Mouse (Mus musculus) hindbrain, embryonic 15.5 days (tissue): ENCODE data around the gene Prkch. TPM values are rescaled to one million over a fixed set of nuclear protein-coding genes. Genes with fewer than 3 reads are reported as not detected.

Source experiments
- ATAC-seq: fragments of 200-750 bp; cut with Nextera tagmentation; 2 replicates; pipeline ENCODE4 v1.8.0; 2017; ENCODE audit warnings: low read depth, moderate number of reproducible peaks, moderate TSS enrichment; ENCODE audit not compliant: low FRiP score
- H3K27ac ChIP-seq: fragments of 300-500 bp; sonication (generic); replicated peaks from 2 replicates; pipeline ENCODE4 v1.5.1; 2015; ENCODE audit warnings: mild to moderate bottlenecking, inconsistent platforms
- H3K27me3 ChIP-seq: fragments of 300-500 bp; sonication (generic); 2 replicates; pipeline ENCODE4 v1.6.1; 2015; ENCODE audit warnings: control low read depth, inconsistent platforms
- H3K36me3 ChIP-seq: fragments of 300-500 bp; sonication (generic); 2 replicates; pipeline ENCODE4 v1.6.1; 2015; ENCODE audit warnings: control low read depth, inconsistent platforms
- H3K4me1 ChIP-seq: fragments of 300-500 bp; sonication (generic); replicated peaks from 2 replicates; pipeline ENCODE4 v1.6.1; 2015; ENCODE audit warnings: control low read depth, inconsistent platforms
- H3K4me2 ChIP-seq: fragments of 300-500 bp; sonication (generic); 2 replicates; pipeline ENCODE4 v1.6.1; 2015; ENCODE audit warnings: moderate library complexity, mild to moderate bottlenecking, inconsistent platforms
- H3K4me3 ChIP-seq: fragments of 300-500 bp; sonication (generic); 2 replicates; pipeline ENCODE4 v1.5.1; 2015; ENCODE audit warnings: mild to moderate bottlenecking, inconsistent platforms
- H3K9ac ChIP-seq: fragments of 300-500 bp; sonication (generic); 2 replicates; pipeline ENCODE4 v1.6.1; 2015; ENCODE audit warnings: inconsistent platforms
- H3K9me3 ChIP-seq: fragments of 300-500 bp; sonication (generic); 2 replicates; pipeline ENCODE4 v1.6.1; 2016; ENCODE audit warnings: control low read depth, inconsistent platforms
- WGBS: fragments of 180-500 bp; shearing (Covaris S2); methylation state at CpG from one replicate; pipeline ENCODE4 v1.1.7; 2015; 5-methylcytosine and 5-hydroxymethylcytosine counted together
- polyA plus RNA-seq: library from polyadenylated mRNA; unstranded; fragments of >200 nt; fragmentation: Nextera tagmentation; extraction: Ambion mirVana; gene quantifications from 2 replicates; pipeline ENCODE4 v1.2.1, GENCODE M21; 2015

Gene Prkch
- polyA plus RNA-seq, 1 experiment from 2014 or later: 8.6 TPM

DNA sequence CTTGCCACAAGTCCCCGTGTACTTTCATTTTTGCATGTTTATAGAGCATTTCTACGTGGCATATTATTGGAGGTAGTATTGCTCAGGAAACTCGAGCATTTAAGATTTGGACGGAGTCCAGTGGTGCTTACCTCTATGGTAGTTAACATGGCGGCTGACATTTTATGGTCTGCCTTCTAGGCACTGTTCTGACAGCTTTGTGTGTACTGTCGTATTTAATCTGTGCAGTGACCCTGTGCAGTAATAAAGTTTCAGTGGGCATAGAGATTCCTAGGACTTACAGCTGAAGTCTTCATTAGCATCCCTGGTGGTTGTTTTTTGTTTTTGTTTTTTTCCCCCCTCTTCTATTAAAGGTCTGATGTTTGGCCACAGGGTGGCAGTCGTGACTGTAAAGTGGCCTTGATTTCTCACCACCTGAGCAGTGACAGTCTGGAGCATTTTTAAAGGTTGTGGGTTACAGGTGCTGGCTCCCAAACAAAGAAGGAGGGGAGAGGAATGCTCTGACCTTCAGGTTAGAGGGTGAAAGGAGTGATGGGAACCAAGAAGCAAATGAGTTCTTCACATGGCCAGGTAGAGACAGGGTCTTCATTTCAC lies 120.6 kb downstream of the Prkch start:
- H3K9me3 ChIP-seq: no peaks in the 10 kb centered on the region
- H3K4me2 ChIP-seq: no peak overlapping the region
- ATAC-seq: peak; percentile 52; the same call in 1 of the 2 replicates
- no peak overlapping the region for H3K4me3 ChIP-seq
- no peak overlapping the region for H3K27ac ChIP-seq
- no peak overlapping the region for H3K9ac ChIP-seq
- H3K36me3 ChIP-seq: no peaks in the 10 kb centered on the region
- H3K27me3 ChIP-seq: no peaks in the 10 kb centered on the region; the same call in 1 of the 2 replicates
- 47% methylated on average over 7 of the region's 7 CpGs for WGBS
- H3K4me1 ChIP-seq: peaks cover 6% of the 10 kb centered on the region

- no peak overlapping the region for H3K9ac ChIP-seq
- ATAC-seq: no peak
- H3K27ac ChIP-seq: no peak overlapping the region
- 46% methylated on average over 5 of the region's 5 CpGs for WGBS
- no peak overlapping the region for H3K4me2 ChIP-seq
- no peaks in the 10 kb centered on the region for H3K9me3 ChIP-seq
- no peak overlapping the region for H3K4me3 ChIP-seq
- H3K36me3 ChIP-seq: no peaks in the 10 kb centered on the region
- no peaks in the 10 kb centered on the region; the same call in 1 of the 2 replicates for H3K27me3 ChIP-seq
- H3K4me1 ChIP-seq: no peaks in the 10 kb centered on the region
Observed at GRCm38 (mm10) chr12:73708498-73708897, 123.9 kb downstream of the Prkch start.

DNA sequence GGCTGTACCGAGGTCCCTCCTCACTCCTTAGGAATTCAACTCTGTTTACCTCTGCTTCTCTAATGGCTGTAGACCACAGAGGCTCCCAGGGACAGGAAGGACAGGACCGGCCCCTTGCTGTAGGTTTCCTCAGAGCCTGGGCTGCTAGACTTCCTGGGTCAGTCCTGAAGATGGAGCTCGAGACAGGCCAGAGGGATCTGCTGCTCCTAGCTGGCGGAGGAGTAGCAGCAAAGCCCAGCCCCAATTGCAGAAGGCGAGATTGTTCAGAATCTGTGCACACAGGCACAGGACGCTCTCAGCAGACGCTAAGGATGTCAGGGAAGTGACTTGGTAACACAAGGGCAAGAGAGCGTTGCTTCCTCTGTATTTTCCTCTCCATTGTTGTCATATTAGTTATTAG lies 124.3 kb downstream of the Prkch start:
- no peaks in the 10 kb centered on the region for H3K4me1 ChIP-seq
- H3K27ac ChIP-seq: no peak overlapping the region
- no peaks in the 10 kb centered on the region for H3K36me3 ChIP-seq
- no peaks in the 10 kb centered on the region; the same call in 1 of the 2 replicates for H3K27me3 ChIP-seq
- H3K9me3 ChIP-seq: no peaks in the 10 kb centered on the region
- ATAC-seq: peak; percentile 75
- H3K9ac ChIP-seq: no peak overlapping the region
- WGBS: 31% methylated on average over 8 of the region's 8 CpGs
- no peak overlapping the region for H3K4me3 ChIP-seq
- H3K4me2 ChIP-seq: no peak overlapping the region

GRCm38 (mm10) chr12:73710846-73711245 lies 126.2 kb downstream of the Prkch start:
- H3K4me1 ChIP-seq: 0 out of 2 replicates have a peak, but pooled peaks cover 2% of the 10 kb centered on the region
- H3K9ac ChIP-seq: no peak overlapping the region
- H3K9me3 ChIP-seq: no peaks in the 10 kb centered on the region
- H3K27me3 ChIP-seq: no peaks in the 10 kb centered on the region; the same call in 1 of the 2 replicates
- no peak overlapping the region for H3K4me2 ChIP-seq
- WGBS: 89% methylated on average over 5 of the region's 5 CpGs
- H3K36me3 ChIP-seq: no peaks in the 10 kb centered on the region
- no peak overlapping the region for H3K4me3 ChIP-seq
- no peak overlapping the region for H3K27ac ChIP-seq
- no peak for ATAC-seq

DNA sequence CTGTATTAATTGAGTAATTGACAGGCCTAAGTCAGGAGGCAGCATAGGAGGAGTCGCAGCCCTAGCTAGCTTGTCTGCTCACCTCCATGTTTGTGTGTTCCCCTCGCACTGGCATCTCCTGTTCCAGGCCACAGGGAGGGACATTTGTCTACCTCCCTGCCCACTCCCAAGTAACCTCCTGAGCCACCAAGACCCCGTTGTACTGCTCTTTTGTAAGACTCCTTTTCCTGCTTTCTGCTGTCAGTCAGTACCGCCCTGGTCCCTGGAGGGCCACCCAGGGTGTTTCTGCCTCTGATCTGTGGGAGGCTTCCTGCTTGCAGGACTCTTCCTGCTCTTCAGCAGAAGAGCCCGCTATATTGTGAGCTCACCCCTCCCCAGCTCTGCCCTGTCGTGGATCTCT lies 127.5 kb downstream of the Prkch start:
- no peak overlapping the region for H3K4me2 ChIP-seq
- H3K27ac ChIP-seq: no peak overlapping the region
- no peaks in the 10 kb centered on the region; the same call in 1 of the 2 replicates for H3K27me3 ChIP-seq
- 41% methylated on average over 6 of the region's 6 CpGs for WGBS
- no peak for ATAC-seq
- H3K9me3 ChIP-seq: no peaks in the 10 kb centered on the region
- H3K4me1 ChIP-seq: 0 out of 2 replicates have a peak, but pooled peaks cover 4% of the 10 kb centered on the region
- no peak overlapping the region for H3K4me3 ChIP-seq
- no peaks in the 10 kb centered on the region for H3K36me3 ChIP-seq
- no peak overlapping the region for H3K9ac ChIP-seq

DNA sequence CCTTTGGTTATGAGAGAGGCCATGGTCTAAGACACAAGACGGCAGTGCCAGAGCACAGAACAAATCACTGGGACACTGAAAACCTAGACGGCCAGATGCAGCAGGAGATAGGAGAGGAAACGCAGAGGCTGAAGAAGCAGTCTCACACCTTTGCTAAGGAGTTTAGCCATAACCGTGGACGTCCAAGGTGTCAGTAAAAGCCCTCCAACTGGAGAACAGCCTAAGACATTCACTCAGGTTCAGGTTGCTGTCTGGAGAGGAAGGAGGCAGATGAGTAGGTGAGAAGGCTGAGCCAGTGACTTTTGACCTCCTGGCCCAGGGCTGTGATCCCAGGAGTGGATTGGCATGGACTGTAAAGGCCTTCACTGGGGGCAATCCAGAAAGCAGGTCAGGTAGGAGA lies 130.0 kb downstream of the Prkch start:
- Histone ChIP-seq H3K4me3 (no peak overlapping the region), H3K36me3 (no peaks in the 10 kb centered on the region), H3K4me1 (0 out of 2 replicates have a peak, but pooled peaks cover 4% of the 10 kb centered on the region), H3K27ac (no peak overlapping the region), H3K9me3 (no peaks in the 10 kb centered on the region), H3K27me3 (no peaks in the 10 kb centered on the region), H3K9ac (no peak overlapping the region), H3K4me2 (no peak overlapping the region)
- no peak for ATAC-seq
- WGBS: 96% methylated on average over 5 of the region's 5 CpGs

DNA sequence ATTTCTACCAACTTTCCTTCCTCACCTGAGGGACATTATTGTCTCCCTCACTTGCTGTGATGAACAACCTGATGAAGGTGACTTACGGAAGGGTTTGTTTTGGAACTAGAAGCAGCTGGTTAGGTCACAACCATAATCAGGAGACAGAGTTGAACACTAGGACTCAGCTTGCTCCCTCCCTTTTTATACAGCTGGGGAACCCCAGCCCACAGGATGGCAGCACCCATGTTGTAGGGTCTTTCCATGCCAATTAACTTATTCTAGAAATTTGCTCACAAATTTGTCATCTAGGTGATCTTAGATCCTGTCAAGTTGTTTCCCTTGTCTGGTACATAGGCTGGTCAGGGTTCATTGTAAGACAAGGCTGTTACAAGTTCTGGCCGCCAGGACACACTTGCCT lies 130.7 kb downstream of the Prkch start:
- Histone ChIP-seq H3K4me1 (0 out of 2 replicates have a peak, but pooled peaks cover 4% of the 10 kb centered on the region), H3K9me3 (no peaks in the 10 kb centered on the region), H3K9ac (no peak overlapping the region), H3K36me3 (no peaks in the 10 kb centered on the region), H3K27me3 (no peaks in the 10 kb centered on the region), H3K27ac (peak overlapping the region; percentile 47; the same call in 1 of the 2 replicates), H3K4me3 (no peak overlapping the region), H3K4me2 (no peak overlapping the region)
- 93% methylated on average over 2 of the region's 2 CpGs for WGBS
- ATAC-seq: no peak

GRCm38 (mm10) chr12:73715954-73716731 lies 131.5 kb downstream of the Prkch start:
- 0 out of 2 replicates have a peak, but pooled peaks cover 4% of the 10 kb centered on the region for H3K4me1 ChIP-seq
- peak overlapping the region; percentile 47 for H3K27ac ChIP-seq
- no peaks in the 10 kb centered on the region for H3K36me3 ChIP-seq
- peak; percentile 82 for ATAC-seq
- H3K4me3 ChIP-seq: no peak overlapping the region
- H3K9me3 ChIP-seq: no peaks in the 10 kb centered on the region
- no peaks in the 10 kb centered on the region for H3K27me3 ChIP-seq
- WGBS: 53% methylated on average over 21 of the region's 21 CpGs
- H3K9ac ChIP-seq: no peak overlapping the region
- H3K4me2 ChIP-seq: no peak overlapping the region

- no peak for ATAC-seq
- 0 out of 2 replicates have a peak, but pooled peaks cover 4% of the 10 kb centered on the region for H3K4me1 ChIP-seq
- no peak overlapping the region for H3K4me2 ChIP-seq
- H3K9me3 ChIP-seq: no peaks in the 10 kb centered on the region
- WGBS: 89% methylated on average over 10 of the region's 10 CpGs
- H3K27me3 ChIP-seq: 0 out of 2 replicates have a peak, but pooled peaks cover 3% of the 10 kb centered on the region
- H3K4me3 ChIP-seq: no peak overlapping the region
- H3K9ac ChIP-seq: no peak overlapping the region
- no peaks in the 10 kb centered on the region for H3K36me3 ChIP-seq
- H3K27ac ChIP-seq: no peak overlapping the region
Observed at GRCm38 (mm10) chr12:73718036-73718435, 133.4 kb downstream of the Prkch start.

- Histone ChIP-seq H3K9me3 (peaks cover 5% of the 10 kb centered on the region; the same call in 1 of the 2 replicates), H3K4me3 (no peak overlapping the region), H3K27me3 (peaks cover 10% of the 10 kb centered on the region; the same call in 1 of the 2 replicates), H3K4me1 (0 out of 2 replicates have a peak, but pooled peaks cover 4% of the 10 kb centered on the region), H3K9ac (no peak overlapping the region), H3K36me3 (no peaks in the 10 kb centered on the region), H3K4me2 (no peak overlapping the region), H3K27ac (no peak overlapping the region)
- no peak for ATAC-seq
Observed at GRCm38 (mm10) chr12:73719816-73720215, 135.2 kb downstream of the Prkch start.

DNA sequence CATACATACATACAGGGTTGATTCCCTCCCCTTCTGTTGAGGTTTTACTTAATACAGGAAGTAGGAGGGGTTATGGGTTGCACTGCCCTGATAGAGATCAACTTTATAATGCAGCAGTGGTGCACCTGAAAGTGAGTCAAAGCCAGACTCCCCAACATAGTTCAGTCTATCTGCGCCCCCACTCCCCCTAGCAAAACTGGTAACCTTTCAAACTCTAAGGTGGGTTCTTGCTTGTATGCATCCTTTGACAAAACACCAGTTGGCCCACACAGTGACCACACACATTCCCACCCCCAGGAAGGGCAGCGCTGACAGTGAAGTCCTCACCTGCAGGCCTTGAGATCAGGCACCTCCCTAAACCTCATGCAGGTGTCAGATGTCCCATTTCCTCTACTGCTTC lies 135.9 kb downstream of the Prkch start:
- peaks cover 10% of the 10 kb centered on the region; the same call in 1 of the 2 replicates for H3K27me3 ChIP-seq
- H3K4me2 ChIP-seq: no peak overlapping the region
- no peak for ATAC-seq
- WGBS: 100% methylated on average over 2 of the region's 2 CpGs
- H3K9ac ChIP-seq: no peak overlapping the region
- no peaks in the 10 kb centered on the region for H3K36me3 ChIP-seq
- H3K4me1 ChIP-seq: 0 out of 2 replicates have a peak, but pooled peaks cover 4% of the 10 kb centered on the region
- H3K9me3 ChIP-seq: peaks cover 7% of the 10 kb centered on the region; the same call in 1 of the 2 replicates
- H3K4me3 ChIP-seq: no peak overlapping the region
- H3K27ac ChIP-seq: no peak overlapping the region

GRCm38 (mm10) chr12:73722060-73722459 lies 137.5 kb downstream of the Prkch start:
- H3K4me2 ChIP-seq: no peak overlapping the region
- H3K4me3 ChIP-seq: no peak overlapping the region
- peaks cover 7% of the 10 kb centered on the region; the same call in 1 of the 2 replicates for H3K9me3 ChIP-seq
- 88% methylated on average over 3 of the region's 3 CpGs for WGBS
- H3K27me3 ChIP-seq: peaks cover 17% of the 10 kb centered on the region
- no peak overlapping the region for H3K9ac ChIP-seq
- H3K4me1 ChIP-seq: no peaks in the 10 kb centered on the region
- no peaks in the 10 kb centered on the region for H3K36me3 ChIP-seq
- no peak overlapping the region for H3K27ac ChIP-seq
- ATAC-seq: no peak
